Mouse (Mus musculus): ENCODE results near the gene Stradb. TPM values are rescaled to one million over a fixed set of nuclear protein-coding genes. Genes with fewer than 3 reads are reported as not detected.
"Not testable (repeated sequence)": the region's sequence is repeated elsewhere in the genome, so short reads cannot be mapped to it uniquely, and the experiment has no call there.

Gene Stradb
- polyA plus RNA-seq, 1 experiment from 2014 or later = 17.4 TPM

DNA sequence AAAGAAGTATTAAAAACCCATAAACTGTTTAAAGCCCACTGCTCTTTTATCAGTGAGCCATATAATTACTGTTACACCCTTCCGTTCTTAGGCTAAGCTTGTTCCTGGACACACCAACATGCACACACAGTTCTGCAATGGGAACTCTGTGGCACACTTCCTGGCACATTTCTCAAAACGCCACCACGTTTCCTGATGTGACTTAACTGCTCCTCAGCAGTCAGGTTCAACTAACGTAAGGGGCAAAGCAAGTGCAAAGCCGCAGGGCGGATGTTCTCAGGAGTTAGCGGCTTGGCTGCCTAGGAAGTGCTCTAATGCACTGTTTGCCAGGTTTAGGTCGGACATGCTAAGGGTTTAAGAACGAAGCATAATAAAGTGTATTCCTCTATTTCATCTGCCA is 17.1 kb upstream of the Stradb start:
- Histone ChIP-seq H3K9me3 (ENCODE audit: control insufficient read depth, low read length) (no peaks in the 10 kb centered on the region), H3K36me3 (ENCODE audit: control insufficient read depth, insufficient read depth, low read length) (no peaks in the 10 kb centered on the region), H3K9ac (ENCODE audit: low read length) (no peak overlapping the region), H3K4me2 (replicated peaks; ENCODE audit: low read depth) (no peak overlapping the region), H3K4me1 (replicated peaks; ENCODE audit: control insufficient read depth, insufficient read depth) (no peaks in the 10 kb centered on the region; the same call in 1 of the 2 replicates), H3K4me3 (ENCODE audit: low read depth, low read length) (no peak overlapping the region), H3K27ac (replicated peaks) (no peak overlapping the region), H3K27me3 (ENCODE audit: control insufficient read depth, insufficient read depth, low read length) (no peaks in the 10 kb centered on the region)
- TF ChIP-seq EP300 (optimal IDR thresholded peaks at IDR 0.05) (no peak), CTCF (IDR thresholded peaks at IDR 0.05; ENCODE audit: low read depth) (no peak)
- no peak for ATAC-seq (ENCODE audit: low FRiP score, low TSS enrichment)
- DNase-seq (ENCODE audit: low spot score) = peak; percentile 11
- WGBS = 74% methylated on average over 9 of the region's 9 CpGs

DNA sequence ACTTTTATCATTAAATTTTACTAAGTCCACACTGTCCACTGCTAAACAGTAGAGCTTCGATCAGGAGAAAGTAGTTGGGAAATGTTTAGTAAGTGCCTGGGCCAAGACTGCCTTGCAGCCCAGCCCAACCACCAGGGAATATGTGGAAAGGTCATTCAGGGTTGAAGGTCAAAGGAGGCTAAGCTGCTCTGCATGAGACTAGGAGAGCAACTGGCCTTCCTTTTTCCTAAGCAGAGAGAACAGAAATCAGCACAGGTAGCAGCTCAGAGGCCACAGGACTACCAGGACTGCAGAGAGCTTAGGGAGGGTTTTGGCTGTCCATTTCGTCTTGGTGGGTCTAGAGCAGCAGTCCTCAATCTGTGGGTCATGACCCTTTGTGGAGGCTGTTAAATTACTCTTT is 15.4 kb upstream of the Stradb start:
- TF ChIP-seq CTCF (IDR thresholded peaks at IDR 0.05; ENCODE audit: low read depth) (no peak), EP300 (optimal IDR thresholded peaks at IDR 0.05) (no peak)
- no peak overlapping the region for H3K4me2 ChIP-seq (replicated peaks; ENCODE audit: low read depth)
- H3K9ac ChIP-seq (ENCODE audit: low read length) = no peak overlapping the region
- WGBS = 49% methylated on average over 2 of the region's 2 CpGs
- no peaks in the 10 kb centered on the region for H3K9me3 ChIP-seq (ENCODE audit: control insufficient read depth, low read length)
- no peaks in the 10 kb centered on the region for H3K36me3 ChIP-seq (ENCODE audit: control insufficient read depth, insufficient read depth, low read length)
- DNase-seq (ENCODE audit: low spot score) (peak; percentile 11), ATAC-seq (ENCODE audit: low FRiP score, low TSS enrichment) (no peak)
- no peaks in the 10 kb centered on the region for H3K27me3 ChIP-seq (ENCODE audit: control insufficient read depth, insufficient read depth, low read length)
- H3K4me1 ChIP-seq (replicated peaks; ENCODE audit: control insufficient read depth, insufficient read depth) = no peaks in the 10 kb centered on the region
- H3K27ac ChIP-seq (replicated peaks) = no peak overlapping the region
- H3K4me3 ChIP-seq (ENCODE audit: low read depth, low read length) = no peak overlapping the region

DNA sequence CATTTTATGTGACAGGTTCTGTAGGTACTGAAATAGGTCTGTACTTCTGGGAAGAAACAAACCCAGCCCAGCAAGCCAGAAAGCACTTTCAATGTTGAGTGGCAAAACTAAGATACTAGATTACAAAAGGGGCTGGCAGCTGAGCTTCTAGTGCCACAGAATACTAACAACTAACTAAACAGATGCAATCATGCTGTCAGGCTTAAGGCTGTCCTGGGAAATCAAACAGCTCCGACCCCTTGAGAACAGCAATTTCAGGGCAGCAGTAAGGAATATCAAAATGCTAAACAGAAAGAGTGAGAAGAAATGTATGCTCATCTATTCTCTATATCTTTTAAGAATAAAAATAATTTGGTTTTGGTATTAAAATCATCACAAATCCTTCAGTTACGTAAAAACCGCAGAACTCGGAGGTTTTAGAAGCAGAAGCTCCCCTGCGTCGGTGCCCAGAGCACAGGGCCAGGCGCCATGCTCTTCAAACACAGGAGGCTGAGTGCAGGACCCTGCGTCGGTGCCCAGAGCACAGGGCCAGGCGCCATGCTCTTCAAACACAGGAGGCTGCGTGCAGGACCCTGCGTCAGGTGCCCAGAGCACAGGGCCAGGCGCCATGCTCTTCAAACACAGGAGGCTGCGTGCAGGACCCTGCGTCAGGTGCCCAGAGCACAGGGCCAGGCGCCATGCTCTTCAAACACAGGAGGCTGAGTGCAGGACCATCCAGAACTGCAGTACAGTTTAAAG is 14.4 kb upstream of the Stradb start:
- not testable (repeated sequence) for H3K4me1 ChIP-seq (replicated peaks; ENCODE audit: control insufficient read depth, insufficient read depth); H3K4me2 ChIP-seq (replicated peaks; ENCODE audit: low read depth); H3K9me3 ChIP-seq (ENCODE audit: control insufficient read depth, low read length); H3K27me3 ChIP-seq (ENCODE audit: control insufficient read depth, insufficient read depth, low read length); ATAC-seq (ENCODE audit: low FRiP score, low TSS enrichment); H3K9ac ChIP-seq (ENCODE audit: low read length); H3K4me3 ChIP-seq (ENCODE audit: low read depth, low read length); H3K27ac ChIP-seq (replicated peaks); H3K36me3 ChIP-seq (ENCODE audit: control insufficient read depth, insufficient read depth, low read length)
- WGBS = 75% methylated on average over 16 of the region's 16 CpGs
- DNase-seq (ENCODE audit: low spot score) = peak; percentile 5

DNA sequence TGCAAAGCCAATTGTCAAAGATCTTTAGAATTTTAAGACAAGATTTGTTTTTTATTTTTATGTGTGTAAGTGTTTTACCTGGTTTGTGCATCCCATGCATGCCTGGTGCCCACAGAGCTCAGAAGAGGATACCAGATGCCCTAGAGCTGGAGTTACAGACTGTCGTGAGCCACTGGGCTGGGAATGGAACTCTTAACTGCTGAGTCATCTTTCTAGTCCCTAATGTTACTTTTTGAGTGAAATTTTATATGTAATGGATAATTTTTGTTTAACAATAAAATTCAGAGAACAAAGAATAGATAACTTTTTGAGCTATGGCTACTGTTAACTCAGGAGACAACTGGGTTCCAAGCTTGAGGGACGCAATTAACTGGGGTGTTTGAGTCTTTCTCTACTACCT is 13.6 kb upstream of the Stradb start:
- Histone ChIP-seq H3K4me2 (replicated peaks; ENCODE audit: low read depth) (no peak overlapping the region), H3K36me3 (ENCODE audit: control insufficient read depth, insufficient read depth, low read length) (no peaks in the 10 kb centered on the region), H3K9me3 (ENCODE audit: control insufficient read depth, low read length) (no peaks in the 10 kb centered on the region), H3K27ac (replicated peaks) (no peak overlapping the region), H3K9ac (ENCODE audit: low read length) (no peak overlapping the region), H3K4me3 (ENCODE audit: low read depth, low read length) (no peak overlapping the region), H3K4me1 (replicated peaks; ENCODE audit: control insufficient read depth, insufficient read depth) (no peaks in the 10 kb centered on the region), H3K27me3 (ENCODE audit: control insufficient read depth, insufficient read depth, low read length) (no peaks in the 10 kb centered on the region)
- TF ChIP-seq CTCF (IDR thresholded peaks at IDR 0.05; ENCODE audit: low read depth) = no peak
- no peak for TF ChIP-seq EP300 (optimal IDR thresholded peaks at IDR 0.05)
- peak; percentile 5 for DNase-seq (ENCODE audit: low spot score)
- ATAC-seq (ENCODE audit: low FRiP score, low TSS enrichment) = no peak
- 87% methylated on average over 2 of the region's 2 CpGs for WGBS

DNA sequence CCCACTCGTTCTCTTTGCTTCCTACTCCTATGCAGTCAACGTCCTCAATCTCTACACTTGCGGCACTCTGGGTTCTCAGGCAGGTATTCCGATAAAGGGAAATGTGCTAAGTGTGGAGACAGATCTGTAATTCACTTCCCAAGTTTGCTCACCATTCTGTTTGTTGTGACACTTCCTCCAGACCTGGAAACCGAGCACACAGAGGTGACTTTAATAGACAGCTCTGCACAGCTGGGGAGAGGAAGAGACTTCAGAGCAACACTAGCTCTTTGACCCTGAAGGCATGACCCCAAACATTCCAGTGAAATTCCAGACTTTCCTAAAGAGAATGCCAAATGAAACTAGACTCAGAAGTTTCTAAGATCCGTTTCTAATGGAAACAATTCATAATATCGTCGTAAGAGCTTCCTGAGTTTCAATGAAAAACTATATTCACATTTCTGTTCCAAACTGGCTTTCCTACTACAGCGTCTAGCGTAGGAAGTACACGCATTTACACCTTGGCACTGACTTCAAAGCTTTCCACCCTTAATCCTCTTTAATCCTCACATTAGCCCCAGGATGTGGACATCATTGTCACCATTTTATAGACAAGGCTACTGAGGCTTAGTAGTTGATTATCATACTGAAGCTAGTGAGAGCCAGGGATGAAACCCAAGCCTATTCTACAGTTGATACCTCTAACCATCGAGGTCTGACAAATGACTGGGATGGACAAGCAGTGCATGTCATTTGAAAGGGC is 12.0 kb upstream of the Stradb start:
- ATAC-seq (ENCODE audit: low FRiP score, low TSS enrichment) = no peak
- H3K27ac ChIP-seq (replicated peaks) = no peak overlapping the region
- TF ChIP-seq EP300 (optimal IDR thresholded peaks at IDR 0.05) (no peak), CTCF (IDR thresholded peaks at IDR 0.05; ENCODE audit: low read depth) (no peak)
- WGBS = 40% methylated on average over 12 of the region's 12 CpGs
- no peak overlapping the region for H3K4me3 ChIP-seq (ENCODE audit: low read depth, low read length)
- peak; percentile 8 for DNase-seq (ENCODE audit: low spot score)
- no peaks in the 10 kb centered on the region for H3K4me1 ChIP-seq (replicated peaks; ENCODE audit: control insufficient read depth, insufficient read depth)
- H3K4me2 ChIP-seq (replicated peaks; ENCODE audit: low read depth) = no peak overlapping the region
- no peaks in the 10 kb centered on the region for H3K27me3 ChIP-seq (ENCODE audit: control insufficient read depth, insufficient read depth, low read length)
- no peaks in the 10 kb centered on the region for H3K9me3 ChIP-seq (ENCODE audit: control insufficient read depth, low read length)
- no peak overlapping the region for H3K9ac ChIP-seq (ENCODE audit: low read length)
- no peaks in the 10 kb centered on the region for H3K36me3 ChIP-seq (ENCODE audit: control insufficient read depth, insufficient read depth, low read length)

DNA sequence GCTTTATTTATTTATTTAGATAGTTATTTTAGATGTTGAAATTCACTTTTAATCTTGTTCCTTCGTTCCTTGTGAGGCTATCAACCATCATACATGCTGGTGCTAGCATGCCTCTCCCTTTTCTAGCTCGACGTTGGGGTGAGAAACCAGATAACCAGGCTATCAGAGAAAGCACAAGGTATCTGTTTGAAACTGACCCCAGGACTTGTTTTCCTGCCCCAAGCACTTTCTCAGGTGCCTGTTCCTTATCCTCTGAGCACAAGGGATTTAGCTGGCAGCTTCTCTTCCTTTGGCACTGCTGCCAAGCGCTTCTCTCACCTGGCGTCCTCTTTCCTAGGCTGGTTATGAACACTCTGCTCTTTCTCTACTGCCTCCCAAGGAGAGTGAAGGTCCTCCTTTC is 10.9 kb upstream of the Stradb start:
- H3K9me3 ChIP-seq (ENCODE audit: control insufficient read depth, low read length) = no peaks in the 10 kb centered on the region
- WGBS = 68% methylated on average over 5 of the region's 5 CpGs
- DNase-seq (ENCODE audit: low spot score) (no peak), ATAC-seq (ENCODE audit: low FRiP score, low TSS enrichment) (no peak)
- no peak overlapping the region for H3K4me2 ChIP-seq (replicated peaks; ENCODE audit: low read depth)
- H3K4me1 ChIP-seq (replicated peaks; ENCODE audit: control insufficient read depth, insufficient read depth) = no peaks in the 10 kb centered on the region
- H3K36me3 ChIP-seq (ENCODE audit: control insufficient read depth, insufficient read depth, low read length) = no peaks in the 10 kb centered on the region
- TF ChIP-seq EP300 (optimal IDR thresholded peaks at IDR 0.05) (no peak), CTCF (IDR thresholded peaks at IDR 0.05; ENCODE audit: low read depth) (no peak)
- no peak overlapping the region for H3K27ac ChIP-seq (replicated peaks)
- no peak overlapping the region for H3K9ac ChIP-seq (ENCODE audit: low read length)
- no peaks in the 10 kb centered on the region for H3K27me3 ChIP-seq (ENCODE audit: control insufficient read depth, insufficient read depth, low read length)
- no peak overlapping the region for H3K4me3 ChIP-seq (ENCODE audit: low read depth, low read length)

Measured in stomach, postnatal 0 days (tissue).